Mouse (Mus musculus) stomach, postnatal 0 days (tissue): Measurements from ENCODE around the gene Zdhhc11.

Source experiments
- CTCF ChIP-seq: IDR thresholded peaks from 2 replicates; pipeline ENCODE4 v1.5.1; 2016; ENCODE audit warnings: antibody characterized with exemption, low read depth, mild to moderate bottlenecking, moderate library complexity
- EP300 ChIP-seq: optimal IDR thresholded peaks from 2 replicates; pipeline ENCODE3; 2016; ENCODE audit warnings: antibody characterized with exemption

DNA sequence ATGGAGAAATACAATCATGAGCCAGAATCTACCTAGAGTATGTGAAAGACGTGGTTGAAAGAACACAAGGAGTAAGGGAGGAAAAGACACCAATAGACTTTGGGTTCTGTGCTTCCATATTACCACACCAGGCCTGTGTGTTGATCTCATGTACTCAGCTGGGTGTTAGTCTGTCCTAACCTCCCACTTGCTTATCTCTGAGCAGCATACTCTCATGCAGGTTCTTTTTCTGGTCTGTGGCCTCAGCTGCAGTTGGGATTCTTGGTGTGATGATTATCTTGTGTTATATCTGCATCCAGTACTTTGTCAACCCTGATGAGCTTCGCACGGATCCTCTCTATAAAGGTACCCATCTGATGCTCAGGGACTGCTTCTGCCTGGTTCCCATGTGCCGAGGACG, 13.3 kb downstream of the Zdhhc11 start:
- TF ChIP-seq CTCF, result no peak
- TF ChIP-seq EP300, result no peak
